In the genomic region with DNA sequence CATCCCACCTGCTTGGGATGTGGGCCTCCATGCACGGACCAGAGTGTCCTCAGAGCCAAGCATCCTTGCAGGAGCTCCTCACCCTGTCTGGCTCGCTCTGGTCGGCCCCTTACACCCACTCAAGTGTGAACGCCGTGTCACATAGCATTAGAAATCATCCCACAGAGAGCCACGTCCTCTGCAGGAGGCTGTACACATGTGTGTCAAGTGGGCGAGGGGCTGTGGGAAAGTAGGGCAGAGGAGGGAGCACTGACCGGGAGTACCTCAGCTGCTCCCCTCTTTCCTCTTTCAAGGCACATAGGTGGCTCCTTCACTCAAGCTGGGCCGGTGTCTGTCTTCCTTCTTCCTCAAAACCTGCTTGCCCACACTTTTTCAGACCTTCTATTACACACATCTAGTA, we compare ENCODE assay signal across 24 mouse cellular contexts.
DNase-seq lines count a peak whose midpoint lies in the region; ATAC-seq lines count a peak whose summit lies in the region.
"Had no signal": no experiment of that assay in that cellular context is flagged by ENCODE, and none has a peak within 500 bp of the region (broad histone marks: within the 10 kb centered on the region; RNA-seq: fewer than 3 reads in every experiment).

No protein-coding gene starts in this region.

- H3K4me3 ChIP-seq in midbrain, embryonic 11.5 days (ENCODE audit: low read depth, low read length) = no peak overlapping the region
- no peak overlapping the region for H3K4me3 ChIP-seq in midbrain, embryonic 15.5 days
- H3K4me3 ChIP-seq: embryonic facial prominence, embryonic 10.5 days; embryonic facial prominence, embryonic 13.5 days; erythroblast, embryonic 14.5 days; forebrain, embryonic 10.5 days; forebrain, embryonic 13.5 days; hindbrain, embryonic 13.5 days; intestine, embryonic 15.5 days had no signal

- H3K4me2 ChIP-seq in midbrain, embryonic 11.5 days = no peak overlapping the region
- H3K4me2 ChIP-seq in midbrain, embryonic 15.5 days = no peak overlapping the region
- H3K4me2 ChIP-seq: embryonic facial prominence, embryonic 13.5 days; forebrain, embryonic 13.5 days; heart, embryonic 11.5 days; hindbrain, embryonic 13.5 days; intestine, embryonic 15.5 days had no signal

- 94% methylated on average over 9 of the region's 9 CpGs for WGBS in midbrain, embryonic 11.5 days
- 85% methylated on average over 9 of the region's 9 CpGs for WGBS in midbrain, embryonic 15.5 days

- no peaks in the 10 kb centered on the region for H3K4me1 ChIP-seq in midbrain, embryonic 11.5 days (ENCODE audit: control insufficient read depth, insufficient read depth, low read length)
- H3K4me1 ChIP-seq in midbrain, embryonic 15.5 days = peaks cover 6% of the 10 kb centered on the region
- H3K4me1 ChIP-seq: intestine, embryonic 15.5 days had no signal

- DNase-seq in midbrain, embryonic 11.5 days (ENCODE audit: low spot score, missing footprints) = peak; percentile 73
- DNase-seq in retina, postnatal 1 day = peak; percentile 77
- DNase-seq in adrenal gland, adult 8-10 months = no peak
- DNase-seq: adrenal gland, postnatal 10 days; cerebellum, adult 11-12 months; cerebellum, adult 8-10 months; cerebellum, postnatal 10 days; cerebellum, postnatal 36 days; embryo, embryonic 11 days; gastrocnemius, postnatal 10 days; gastrocnemius, postnatal 36 days had no signal

- no peak overlapping the region for H3K9ac ChIP-seq in midbrain, embryonic 11.5 days (ENCODE audit: low read length)
- no peak overlapping the region for H3K9ac ChIP-seq in midbrain, embryonic 15.5 days
- H3K9ac ChIP-seq: embryonic facial prominence, embryonic 13.5 days; forebrain, embryonic 13.5 days; hindbrain, embryonic 13.5 days; intestine, embryonic 15.5 days had no signal

- H3K9me3 ChIP-seq in midbrain, embryonic 11.5 days (ENCODE audit: control insufficient read depth, low read length) = no peaks in the 10 kb centered on the region
- H3K9me3 ChIP-seq in midbrain, embryonic 15.5 days = no peaks in the 10 kb centered on the region
- H3K9me3 ChIP-seq: embryonic facial prominence, embryonic 10.5 days; embryonic facial prominence, embryonic 13.5 days; forebrain, embryonic 10.5 days; forebrain, embryonic 13.5 days; hindbrain, embryonic 13.5 days; intestine, embryonic 15.5 days had no signal

- H3K27ac ChIP-seq in midbrain, embryonic 11.5 days (ENCODE audit: low read depth, low read length) = no peak overlapping the region
- H3K27ac ChIP-seq in midbrain, embryonic 15.5 days = no peak overlapping the region
- H3K27ac ChIP-seq: embryonic facial prominence, embryonic 10.5 days; embryonic facial prominence, embryonic 13.5 days; forebrain, embryonic 10.5 days; forebrain, embryonic 13.5 days; hindbrain, embryonic 13.5 days; intestine, embryonic 15.5 days had no signal

- no peaks in the 10 kb centered on the region for H3K27me3 ChIP-seq in midbrain, embryonic 11.5 days (ENCODE audit: control insufficient read depth, insufficient read depth, low read length)
- no peaks in the 10 kb centered on the region for H3K27me3 ChIP-seq in midbrain, embryonic 15.5 days (replicated peaks)
- H3K27me3 ChIP-seq: embryonic facial prominence, embryonic 13.5 days; forebrain, embryonic 13.5 days; hindbrain, embryonic 13.5 days; intestine, embryonic 15.5 days had no signal

- ATAC-seq in midbrain, embryonic 11.5 days (ENCODE audit: low FRiP score) = no peak
- no peak for ATAC-seq in midbrain, embryonic 15.5 days (replicated peaks)
- ATAC-seq in granulocyte monocyte progenitor cell, adult 5-6 weeks (replicated peaks; ENCODE audit: poor library complexity, severe bottlenecking) = 0 out of 2 replicates have a peak, but pooled peaks have one; percentile 15
- no peak for ATAC-seq in megakaryocyte-erythroid progenitor cell, adult 5-6 weeks (replicated peaks; ENCODE audit: low FRiP score, low TSS enrichment, poor library complexity, severe bottlenecking)
- ATAC-seq: activated CD4-positive, CD25-positive, alpha-beta regulatory T cell, adult 4 months; forebrain, embryonic 13.5 days; forebrain, embryonic 16.5 days; intestine, embryonic 15.5 days had no signal

- H3K36me3 ChIP-seq in midbrain, embryonic 11.5 days (ENCODE audit: control insufficient read depth, insufficient read depth, low read length) = no peaks in the 10 kb centered on the region
- no peaks in the 10 kb centered on the region for H3K36me3 ChIP-seq in midbrain, embryonic 15.5 days (replicated peaks)
